ENCODE assay signal across 9 mouse cellular contexts in the genomic region with DNA sequence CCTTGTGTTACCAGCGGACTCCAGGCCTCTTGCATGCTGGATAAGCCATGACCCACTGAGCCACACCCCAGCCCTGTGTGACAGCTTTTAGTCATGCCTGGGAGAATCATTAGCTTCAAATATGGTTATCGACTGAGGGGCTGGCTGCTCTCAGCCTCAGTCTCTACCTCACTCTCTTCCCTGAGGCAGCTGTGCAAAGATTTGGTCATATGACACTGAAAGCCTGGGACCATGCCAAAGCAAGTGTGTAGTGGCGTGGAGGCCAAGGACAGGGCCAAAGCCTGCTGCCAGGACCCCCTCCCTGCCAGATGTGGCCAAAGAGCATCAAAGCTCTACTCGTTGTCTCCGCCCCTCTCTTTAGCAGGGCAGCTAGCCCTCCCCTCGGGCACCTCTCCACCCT. TPM values are rescaled to one million over a fixed set of nuclear protein-coding genes. Genes with fewer than 3 reads are reported as not detected.
A peak's percentile ranks its signal among the peaks of the same experiment; 100 is the strongest.
DNase-seq lines count a peak whose midpoint lies in the region; ATAC-seq lines count a peak whose summit lies in the region.
"Had no signal": no experiment of that assay in that cellular context is flagged by ENCODE, and none has a peak within 500 bp of the region (broad histone marks: within the 10 kb centered on the region; RNA-seq: fewer than 3 reads in every experiment).

No protein-coding gene starts in this region.

- peak; percentile 11 for DNase-seq in right cerebral cortex, postnatal 4 days
- no peak for DNase-seq in right cerebral cortex, postnatal 25 days
- no peak for DNase-seq in natural killer cell, adult 2 months (ENCODE audit: low spot score in 2 of 2)
- no peak for DNase-seq in left cerebral cortex, adult 9 months (ENCODE audit: low spot score in 2 of 2)
- no peak for DNase-seq in right cerebral cortex, postnatal 36 days (ENCODE audit: low spot score in 2 of 2)
- DNase-seq in cerebellum, postnatal 4 days (ENCODE audit: low spot score in 2 of 2), result no peak

- no peak overlapping the region for H3K4me3 ChIP-seq in heart, embryonic 15.5 days
- no peak overlapping the region for H3K4me3 ChIP-seq in liver, embryonic 12.5 days
- H3K4me3 ChIP-seq: myocyte had no signal

- H3K36me3 ChIP-seq in heart, embryonic 15.5 days, result no peaks in the 10 kb centered on the region
- H3K36me3 ChIP-seq in liver, embryonic 12.5 days, result no peaks in the 10 kb centered on the region

- H3K4me1 ChIP-seq in heart, embryonic 15.5 days (replicated peaks), result peaks cover 37% of the 10 kb centered on the region
- H3K4me1 ChIP-seq in liver, embryonic 12.5 days, result no peaks in the 10 kb centered on the region

- peak; percentile 66 for ATAC-seq in heart, embryonic 15.5 days (replicated peaks; ENCODE audit: insufficient number of reproducible peaks, insufficient read depth, low FRiP score, low read depth)
- ATAC-seq in liver, embryonic 12.5 days, result 0 out of 2 replicates have a peak, but pooled peaks have one; percentile 32

- H3K9ac ChIP-seq in heart, embryonic 15.5 days, result no peak overlapping the region
- no peak overlapping the region for H3K9ac ChIP-seq in liver, embryonic 12.5 days

- H3K4me2 ChIP-seq in heart, embryonic 15.5 days, result no peak overlapping the region
- H3K4me2 ChIP-seq in liver, embryonic 12.5 days, result no peak overlapping the region

- peak overlapping the region; percentile 68 for H3K27ac ChIP-seq in heart, embryonic 15.5 days
- no peak overlapping the region for H3K27ac ChIP-seq in liver, embryonic 12.5 days

- H3K27me3 ChIP-seq in heart, embryonic 15.5 days, result no peaks in the 10 kb centered on the region
- H3K27me3 ChIP-seq in liver, embryonic 12.5 days (replicated peaks), result peaks cover 17% of the 10 kb centered on the region; the same call in 1 of the 2 replicates

- 40% methylated on average over 6 of the region's 6 CpGs for WGBS in heart, embryonic 15.5 days
- 69% methylated on average over 6 of the region's 6 CpGs for WGBS in liver, embryonic 12.5 days (ENCODE audit: insufficient replicate concordance)

- no peaks in the 10 kb centered on the region for H3K9me3 ChIP-seq in heart, embryonic 15.5 days (replicated peaks)
- H3K9me3 ChIP-seq in liver, embryonic 12.5 days (replicated peaks), result no peaks in the 10 kb centered on the region

RNA-seq across cellular contexts. Expression of a gene that starts 20.9 kb away (rescaled TPM):
- polyA plus RNA-seq in heart, embryonic 15.5 days (2015; fragmentation: Nextera tagmentation; extraction: Ambion mirVana), result 25.0 and 26.6 TPM in 2 replicates
- 12.8 and 13.7 TPM in 2 replicates for polyA plus RNA-seq in liver, embryonic 12.5 days (2016; fragmentation: Nextera tagmentation; extraction: Ambion mirVana)

RNA-seq across cellular contexts. Expression of a gene that starts 31.7 kb away (rescaled TPM):
- polyA plus RNA-seq in heart, embryonic 15.5 days (2015; fragmentation: Nextera tagmentation; extraction: Ambion mirVana), result 5.6 and 7.2 TPM in 2 replicates
- 5.3 and 5.5 TPM in 2 replicates for polyA plus RNA-seq in liver, embryonic 12.5 days (2016; fragmentation: Nextera tagmentation; extraction: Ambion mirVana)

RNA-seq across cellular contexts. Expression of a gene that starts 58.8 kb away (rescaled TPM):
- 0.58 and 1.7 TPM in 2 replicates for polyA plus RNA-seq in heart, embryonic 15.5 days (2015; fragmentation: Nextera tagmentation; extraction: Ambion mirVana)
- polyA plus RNA-seq in liver, embryonic 12.5 days (2016; fragmentation: Nextera tagmentation; extraction: Ambion mirVana), result 7.2 and 8.4 TPM in 2 replicates
- polyA plus RNA-seq: myocyte had no signal
